Mouse (Mus musculus): ENCODE results near the gene Cbr2. TPM values are rescaled to one million over a fixed set of nuclear protein-coding genes. Genes with fewer than 3 reads are reported as not detected.

The Cbr2 gene
- polyA plus RNA-seq, 2 experiments from 2014 or later = not detected

DNA sequence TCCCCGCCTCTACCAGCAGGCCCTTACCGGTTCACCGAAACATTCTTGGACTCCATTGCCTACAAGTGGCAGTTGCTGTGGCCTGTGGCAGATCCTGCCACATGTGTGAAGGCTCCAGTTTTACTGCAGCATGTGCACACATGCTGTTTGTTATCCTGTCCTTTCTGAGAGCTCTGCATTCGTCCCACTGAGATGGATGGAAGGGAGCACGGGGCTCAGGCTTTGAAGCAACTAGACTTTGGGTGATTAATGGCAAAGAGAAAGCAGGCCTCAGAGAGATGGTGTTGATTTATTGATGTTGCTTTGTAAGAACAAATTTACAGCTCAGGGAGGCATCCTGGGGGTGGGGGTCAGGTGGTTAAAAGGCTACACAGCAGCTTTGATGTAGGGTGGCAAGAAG lies 21.2 kb downstream of the Cbr2 start:
- ATAC-seq = no peak

DNA sequence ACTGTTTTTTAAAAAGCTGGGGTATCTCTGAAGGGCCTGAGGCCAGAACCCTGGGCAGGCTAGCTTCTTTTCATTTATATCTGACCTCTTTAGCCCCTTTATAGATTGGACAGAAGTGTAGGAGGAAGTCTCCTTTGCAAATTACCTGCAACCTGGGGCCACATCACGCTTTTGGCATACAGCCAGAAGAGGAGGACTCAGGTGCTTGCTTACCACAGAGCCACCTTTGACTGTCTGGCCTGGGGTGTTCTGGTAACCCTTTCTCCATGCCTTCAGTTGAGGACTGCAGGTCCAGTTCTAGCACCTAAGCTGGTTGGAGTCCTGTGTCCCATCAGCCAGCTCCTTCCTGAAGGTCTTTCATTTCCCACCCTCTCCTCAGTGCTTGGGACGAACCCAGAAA lies 22.4 kb downstream of the Cbr2 start:
- ATAC-seq = no peak

- no peak for ATAC-seq
Observed at GRCm38 (mm10) chr11:120707969-120708368, 23.9 kb downstream of the Cbr2 start.

DNA sequence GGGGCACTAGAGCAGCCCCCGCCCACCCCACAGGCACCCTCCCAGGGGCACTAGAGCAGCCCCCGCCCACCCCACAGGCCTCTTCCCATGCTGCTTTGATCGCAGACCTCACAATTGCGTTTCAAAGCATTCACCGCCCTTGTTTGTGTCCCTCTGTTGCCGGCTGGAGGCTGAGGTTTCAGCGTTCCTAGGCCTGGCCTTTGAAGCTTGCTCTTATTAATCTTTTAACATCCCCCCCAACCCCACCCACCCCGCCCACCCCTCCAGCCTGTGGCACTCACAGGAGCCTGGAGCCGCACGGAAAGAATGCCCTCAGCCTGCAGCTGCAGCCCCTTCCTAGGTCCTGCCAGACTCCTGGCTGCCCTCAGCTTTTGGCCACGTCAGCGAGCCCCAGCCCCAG lies 24.7 kb downstream of the Cbr2 start:
- no peak for ATAC-seq

DNA sequence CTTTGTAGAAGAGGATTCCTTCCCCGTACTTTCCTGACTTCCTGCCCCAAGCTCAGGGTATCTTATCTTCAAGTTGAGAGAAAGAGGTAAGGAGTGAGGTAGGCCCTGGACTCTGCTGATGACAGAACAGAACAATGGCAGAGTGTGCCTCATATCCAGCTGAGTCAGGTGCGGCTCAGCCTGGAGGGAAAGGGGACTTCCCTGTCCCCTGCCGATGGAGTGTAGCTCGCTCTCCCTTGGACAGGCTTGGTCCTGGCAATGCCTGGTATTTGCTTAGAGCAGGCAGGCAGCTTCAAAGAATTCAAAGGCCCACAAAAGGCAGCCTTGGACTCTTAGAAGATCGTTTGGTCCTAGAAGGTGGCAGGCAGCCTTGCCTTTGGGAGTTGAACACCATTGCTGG lies 25.8 kb downstream of the Cbr2 start:
- ATAC-seq = no peak

DNA sequence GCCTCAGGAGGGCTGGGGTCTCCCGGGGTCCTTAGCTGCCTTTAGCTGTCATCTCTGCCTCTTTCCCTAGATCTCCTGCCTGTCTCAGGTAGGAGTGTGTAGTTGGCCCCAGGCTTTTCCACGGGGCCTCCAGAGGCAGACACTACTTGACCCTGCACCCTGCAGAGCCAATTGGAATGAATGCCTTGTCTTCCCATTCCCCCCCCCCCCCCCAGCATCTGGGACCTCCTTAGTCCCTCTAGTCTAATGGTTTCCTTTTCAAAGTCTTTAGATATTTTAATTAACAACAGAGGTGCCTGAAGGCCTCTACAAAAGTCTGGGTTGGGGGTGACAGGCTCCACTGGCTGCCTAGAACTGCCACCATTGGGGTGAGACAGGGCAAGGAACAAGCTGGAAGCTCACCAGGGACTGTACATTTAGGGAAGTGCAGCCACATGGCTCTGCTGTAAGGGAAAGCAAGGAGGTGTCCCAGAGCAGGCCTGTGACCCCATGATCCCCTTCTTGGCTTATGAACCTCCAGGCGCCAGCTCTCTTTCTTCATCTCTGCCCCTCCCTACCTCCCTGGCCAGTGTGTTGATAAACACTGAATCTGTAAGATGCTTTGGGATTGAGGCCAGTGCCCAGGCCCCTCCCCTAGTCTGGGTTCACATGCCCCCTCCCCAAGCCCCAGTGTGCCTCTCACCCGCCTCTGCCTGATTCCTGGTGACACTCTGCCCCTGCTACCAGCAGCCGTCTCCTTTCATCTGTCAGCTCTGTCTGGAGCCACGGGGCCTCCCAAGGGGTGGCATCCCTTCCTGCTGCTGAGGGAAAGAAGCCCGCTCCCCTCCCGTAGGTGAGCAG lies 27.2 kb downstream of the Cbr2 start:
- no peak for ATAC-seq

- no peak for ATAC-seq
Observed at GRCm38 (mm10) chr11:120703696-120704454, 28.0 kb downstream of the Cbr2 start.

GRCm38 (mm10) chr11:120697741-120698140 lies 34.2 kb downstream of the Cbr2 start:
- ATAC-seq = no peak

DNA sequence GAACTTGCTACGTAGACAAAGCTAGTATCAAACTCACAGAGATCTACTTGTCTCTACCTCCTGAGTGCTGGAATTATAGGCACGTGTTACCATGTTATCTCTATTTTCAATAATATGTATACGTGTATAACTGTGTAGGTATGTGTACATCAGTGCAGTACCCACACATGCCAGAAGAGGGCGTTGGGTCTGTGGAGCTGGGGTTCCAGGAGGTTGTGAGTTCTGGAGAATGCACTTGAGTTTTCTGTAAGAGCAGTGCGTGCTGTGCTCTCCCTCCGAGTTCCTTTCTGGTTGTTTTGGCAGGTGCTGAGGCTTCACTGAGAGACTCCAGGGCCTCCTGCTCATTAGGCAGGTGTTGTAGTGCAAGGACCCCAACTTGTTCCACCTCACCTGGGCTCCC lies 35.3 kb downstream of the Cbr2 start:
- no peak for ATAC-seq

- ATAC-seq = no peak
Observed at GRCm38 (mm10) chr11:120695641-120696040, 36.3 kb downstream of the Cbr2 start.

GRCm38 (mm10) chr11:120695184-120695583 lies 36.7 kb downstream of the Cbr2 start:
- no peak for ATAC-seq

GRCm38 (mm10) chr11:120693461-120693860 lies 38.5 kb downstream of the Cbr2 start:
- ATAC-seq = no peak

DNA sequence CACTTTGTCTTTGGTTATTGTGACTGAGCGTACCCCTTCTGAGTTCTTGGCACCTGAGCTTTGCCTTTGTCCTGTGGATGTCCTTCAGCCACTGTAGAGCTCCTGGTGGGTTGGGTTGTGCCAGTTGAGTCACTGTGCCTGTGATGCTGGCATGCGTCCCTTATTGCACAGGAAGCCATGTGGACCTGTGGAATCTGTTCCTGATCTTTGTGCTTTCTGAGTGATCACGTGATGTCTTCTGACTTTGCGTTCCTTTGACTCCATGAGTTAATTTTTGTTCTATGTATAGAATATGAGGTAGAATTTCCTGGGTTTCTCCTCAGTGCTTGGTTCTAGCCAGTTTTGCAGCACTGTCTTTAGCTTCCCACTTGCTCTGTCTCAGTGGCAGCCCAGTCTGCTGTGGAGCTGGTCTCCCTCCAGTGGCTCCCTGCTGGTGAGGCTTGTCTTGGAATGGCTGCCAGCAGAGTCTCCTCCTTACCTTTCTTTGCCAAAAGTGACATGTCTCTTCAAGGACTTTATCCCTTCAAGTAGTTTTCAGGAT lies 39.4 kb downstream of the Cbr2 start:
- ATAC-seq = no peak

DNA sequence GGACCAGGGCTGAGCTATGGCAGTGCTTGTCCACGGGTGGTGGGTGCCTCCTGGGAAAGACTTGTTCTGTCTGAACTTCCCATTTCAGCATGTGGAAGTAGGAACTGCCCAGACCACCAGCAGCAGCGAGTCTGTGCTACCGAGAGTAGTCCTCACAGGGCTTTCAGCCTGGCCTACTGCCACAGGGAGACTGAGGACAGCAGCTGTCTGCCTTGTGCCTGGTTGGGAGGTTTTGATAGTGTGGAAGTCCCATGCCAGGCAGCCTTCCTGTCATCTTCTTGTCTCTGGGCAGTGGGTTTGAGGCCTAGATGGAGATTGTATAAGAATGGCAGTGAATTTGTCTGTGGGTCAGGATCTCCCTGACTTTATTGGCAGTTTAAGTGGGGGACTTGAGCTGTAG lies 42.5 kb downstream of the Cbr2 start:
- no peak for ATAC-seq

GRCm38 (mm10) chr11:120686650-120687272 lies 45.2 kb downstream of the Cbr2 start:
- ATAC-seq = no peak

DNA sequence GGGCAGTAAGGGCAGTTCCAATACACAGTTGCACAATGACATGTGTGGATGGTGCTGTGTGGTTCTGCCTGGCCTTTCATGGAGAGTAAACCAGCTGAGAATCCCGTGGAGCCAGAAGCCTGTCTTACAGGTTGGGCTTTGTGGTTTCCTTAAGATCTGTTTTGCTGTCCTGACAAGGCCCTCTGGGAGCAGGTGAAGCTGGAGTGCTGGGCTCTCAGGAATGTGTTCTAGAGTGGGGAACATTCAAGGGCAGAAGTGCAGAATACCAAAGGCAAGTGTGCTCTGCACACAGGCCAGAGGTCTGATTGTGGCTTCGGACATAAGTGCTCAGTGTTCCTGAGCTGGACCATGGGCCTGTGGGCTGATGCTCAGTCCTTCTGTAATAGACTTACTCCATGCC lies 47.3 kb downstream of the Cbr2 start:
- ATAC-seq = no peak

DNA sequence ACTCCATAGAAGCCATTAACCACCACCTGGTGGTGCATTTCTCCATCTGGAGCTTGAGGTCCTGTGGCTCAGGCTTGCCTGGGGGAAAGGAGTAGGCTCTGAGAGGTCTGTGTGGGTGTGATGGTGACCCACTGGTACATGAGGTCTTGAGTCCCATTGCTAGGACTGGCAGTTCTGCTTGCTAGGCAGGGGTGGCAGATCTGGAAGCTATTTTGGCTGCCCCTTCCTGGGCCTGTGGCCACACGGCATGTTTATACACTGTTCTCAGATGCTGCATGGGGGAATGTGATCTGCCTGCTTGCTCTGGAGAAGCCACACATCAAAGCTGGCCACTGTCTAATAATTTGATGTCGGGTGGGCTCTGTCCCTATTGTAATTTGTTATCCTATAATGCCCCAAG lies 47.8 kb downstream of the Cbr2 start:
- ATAC-seq = no peak

DNA sequence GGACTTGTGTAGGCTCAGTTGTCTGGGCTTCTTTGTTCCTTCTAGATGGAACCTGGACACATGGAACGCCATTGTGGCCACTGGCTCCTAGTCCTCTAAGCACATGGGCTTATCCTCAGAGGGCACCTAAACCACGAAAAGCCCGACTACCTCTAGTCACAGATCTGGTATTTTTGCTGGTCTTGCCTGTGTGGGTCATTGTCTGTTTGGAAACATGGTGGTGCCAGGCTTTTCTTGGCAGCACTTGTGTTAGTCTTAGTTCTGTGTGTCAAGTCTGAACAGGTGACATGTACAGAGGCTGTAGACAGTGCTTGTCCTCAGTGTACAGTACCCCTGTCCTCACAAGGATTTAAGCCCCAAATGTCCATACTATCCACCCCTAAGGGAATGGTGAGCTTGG lies 48.4 kb downstream of the Cbr2 start:
- ATAC-seq = no peak

- no peak for ATAC-seq
Observed at GRCm38 (mm10) chr11:120682683-120683082, 49.2 kb downstream of the Cbr2 start.

DNA sequence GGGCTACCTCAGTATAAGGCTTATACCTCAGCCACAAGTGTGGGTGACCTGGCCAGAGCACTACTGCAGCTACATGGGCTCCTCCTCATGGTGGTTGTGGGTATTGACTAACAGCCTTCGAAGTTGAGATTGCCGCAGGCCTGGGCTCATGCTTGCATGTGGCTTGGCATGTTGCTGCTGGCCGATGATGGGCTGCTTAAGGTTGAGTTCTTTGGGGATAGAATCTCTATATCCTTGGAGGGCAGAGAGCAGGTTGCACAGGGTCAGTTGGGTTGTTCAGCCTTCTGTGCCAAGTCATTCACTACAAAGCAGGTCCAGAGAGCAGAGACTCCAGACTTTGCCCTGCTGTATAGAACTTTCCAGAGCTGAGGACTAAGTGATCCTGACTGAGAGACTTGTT lies 52.0 kb downstream of the Cbr2 start:
- peak; percentile 32 for ATAC-seq

Measured in CD4-positive, CD25-positive, alpha-beta regulatory T cell, adult 4 months (primary cell).